Mouse (Mus musculus): Measurements from ENCODE around the gene Pax3. TPM values are rescaled to one million over a fixed set of nuclear protein-coding genes. Genes with fewer than 3 reads are reported as not detected.

Gene Pax3
- polyA plus RNA-seq, 1 experiment from 2014 or later = 38.1 TPM

DNA sequence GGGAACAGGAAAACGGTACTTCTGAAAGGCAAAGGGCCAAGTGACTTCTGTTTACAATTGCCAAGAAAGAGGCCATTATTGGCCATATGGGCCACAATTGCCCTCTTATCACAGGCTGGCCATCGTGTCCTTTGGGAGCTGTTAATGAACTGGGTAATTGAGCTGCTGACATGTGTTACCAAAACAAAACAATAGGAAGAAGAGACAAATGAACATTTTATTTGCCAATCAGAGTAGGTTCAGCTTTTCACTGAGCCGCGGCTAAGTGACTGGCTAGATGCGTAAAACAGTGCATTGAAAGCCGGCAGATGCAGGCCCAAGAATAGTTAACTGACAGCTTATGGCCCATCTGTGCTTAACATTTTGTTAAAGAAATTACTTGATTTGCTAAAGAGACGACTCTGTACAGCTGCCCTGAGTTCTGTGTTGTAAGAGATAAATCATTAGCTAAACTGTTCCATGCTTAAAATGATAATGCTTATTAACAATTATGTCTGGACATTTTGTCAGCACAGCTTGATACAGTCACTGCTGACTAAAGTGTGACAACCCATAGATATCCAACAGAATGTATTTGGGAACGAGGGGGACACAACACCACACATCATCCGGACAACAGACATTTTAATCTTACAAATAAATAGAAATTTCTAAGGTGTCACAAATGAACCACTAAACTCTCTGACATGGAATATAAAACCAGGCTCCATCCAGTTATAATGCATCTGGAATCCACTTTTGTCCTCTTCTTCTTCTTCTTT is 55.0 kb downstream of the Pax3 start:
- Histone ChIP-seq H3K27ac (ENCODE audit: low read depth, low read length) (peak overlapping the region; percentile 25), H3K4me1 (ENCODE audit: control insufficient read depth, insufficient read depth, low read length) (peaks cover 57% of the 10 kb centered on the region), H3K36me3 (ENCODE audit: control insufficient read depth, insufficient read depth, low read length) (no peaks in the 10 kb centered on the region), H3K4me3 (ENCODE audit: low read depth, low read length) (no peak overlapping the region), H3K27me3 (ENCODE audit: control insufficient read depth, insufficient read depth, low read length) (peaks cover 63% of the 10 kb centered on the region), H3K9ac (ENCODE audit: low read length) (no peak overlapping the region), H3K4me2 (0 out of 2 replicates have a peak overlapping the region, but pooled peaks have one; percentile 6), H3K9me3 (ENCODE audit: control insufficient read depth, low read length) (no peaks in the 10 kb centered on the region)
- 11% methylated on average over 9 of the region's 9 CpGs for WGBS
- DNase-seq (ENCODE audit: low spot score, missing footprints) (peak; percentile 95), ATAC-seq (ENCODE audit: low FRiP score) (no peak)

GRCm38 (mm10) chr1:78141314-78141713 is 55.6 kb downstream of the Pax3 start:
- peaks cover 51% of the 10 kb centered on the region for H3K4me1 ChIP-seq (ENCODE audit: control insufficient read depth, insufficient read depth, low read length)
- H3K4me3 ChIP-seq (ENCODE audit: low read depth, low read length) = no peak overlapping the region
- peak overlapping the region; percentile 25 for H3K27ac ChIP-seq (ENCODE audit: low read depth, low read length)
- 4% methylated on average over 7 of the region's 7 CpGs for WGBS
- no peak overlapping the region for H3K9ac ChIP-seq (ENCODE audit: low read length)
- H3K9me3 ChIP-seq (ENCODE audit: control insufficient read depth, low read length) = no peaks in the 10 kb centered on the region
- no peaks in the 10 kb centered on the region for H3K36me3 ChIP-seq (ENCODE audit: control insufficient read depth, insufficient read depth, low read length)
- H3K27me3 ChIP-seq (ENCODE audit: control insufficient read depth, insufficient read depth, low read length) = peaks cover 61% of the 10 kb centered on the region
- H3K4me2 ChIP-seq = no peak overlapping the region
- DNase-seq (ENCODE audit: low spot score, missing footprints) = peak; percentile 90
- ATAC-seq (ENCODE audit: low FRiP score) = no peak

- Histone ChIP-seq H3K27ac (ENCODE audit: low read depth, low read length) (peak overlapping the region; percentile 51), H3K36me3 (ENCODE audit: control insufficient read depth, insufficient read depth, low read length) (no peaks in the 10 kb centered on the region), H3K9me3 (ENCODE audit: control insufficient read depth, low read length) (no peaks in the 10 kb centered on the region), H3K4me3 (ENCODE audit: low read depth, low read length) (no peak overlapping the region), H3K27me3 (ENCODE audit: control insufficient read depth, insufficient read depth, low read length) (peaks cover 58% of the 10 kb centered on the region), H3K9ac (ENCODE audit: low read length) (no peak overlapping the region), H3K4me1 (ENCODE audit: control insufficient read depth, insufficient read depth, low read length) (peaks cover 51% of the 10 kb centered on the region), H3K4me2 (peak overlapping the region; percentile 16)
- ATAC-seq (ENCODE audit: low FRiP score) = peak; percentile 68
- WGBS = 1% methylated on average over 14 of the region's 14 CpGs
- DNase-seq (ENCODE audit: low spot score, missing footprints) = peak; percentile 95
These were observed 56.2 kb downstream of the Pax3 start for GRCm38 (mm10) chr1:78140505-78141303.

GRCm38 (mm10) chr1:78139287-78139686 is 57.6 kb downstream of the Pax3 start:
- Histone ChIP-seq H3K27me3 (ENCODE audit: control insufficient read depth, insufficient read depth, low read length) (peaks cover 52% of the 10 kb centered on the region), H3K4me1 (ENCODE audit: control insufficient read depth, insufficient read depth, low read length) (peaks cover 42% of the 10 kb centered on the region), H3K4me2 (peak overlapping the region; percentile 27; the same call in 1 of the 2 replicates), H3K9ac (ENCODE audit: low read length) (no peak overlapping the region), H3K4me3 (ENCODE audit: low read depth, low read length) (no peak overlapping the region), H3K9me3 (ENCODE audit: control insufficient read depth, low read length) (no peaks in the 10 kb centered on the region), H3K36me3 (ENCODE audit: control insufficient read depth, insufficient read depth, low read length) (no peaks in the 10 kb centered on the region), H3K27ac (ENCODE audit: low read depth, low read length) (peak overlapping the region; percentile 78)
- ATAC-seq (ENCODE audit: low FRiP score) = peak; percentile 74
- peak; percentile 93 for DNase-seq (ENCODE audit: low spot score, missing footprints)
- 1% methylated on average over 11 of the region's 11 CpGs for WGBS

GRCm38 (mm10) chr1:78129267-78129666 is 67.7 kb downstream of the Pax3 start:
- Histone ChIP-seq H3K4me3 (ENCODE audit: low read depth, low read length) (no peak overlapping the region), H3K4me1 (ENCODE audit: control insufficient read depth, insufficient read depth, low read length) (no peaks in the 10 kb centered on the region), H3K27me3 (ENCODE audit: control insufficient read depth, insufficient read depth, low read length) (peaks cover 2% of the 10 kb centered on the region; the same call in 1 of the 2 replicates), H3K36me3 (ENCODE audit: control insufficient read depth, insufficient read depth, low read length) (no peaks in the 10 kb centered on the region), H3K4me2 (no peak overlapping the region), H3K9ac (ENCODE audit: low read length) (no peak overlapping the region), H3K9me3 (ENCODE audit: control insufficient read depth, low read length) (no peaks in the 10 kb centered on the region), H3K27ac (ENCODE audit: low read depth, low read length) (no peak overlapping the region)
- WGBS = 64% methylated on average over 5 of the region's 5 CpGs
- DNase-seq (ENCODE audit: low spot score, missing footprints) = no peak
- no peak for ATAC-seq (ENCODE audit: low FRiP score)

DNA sequence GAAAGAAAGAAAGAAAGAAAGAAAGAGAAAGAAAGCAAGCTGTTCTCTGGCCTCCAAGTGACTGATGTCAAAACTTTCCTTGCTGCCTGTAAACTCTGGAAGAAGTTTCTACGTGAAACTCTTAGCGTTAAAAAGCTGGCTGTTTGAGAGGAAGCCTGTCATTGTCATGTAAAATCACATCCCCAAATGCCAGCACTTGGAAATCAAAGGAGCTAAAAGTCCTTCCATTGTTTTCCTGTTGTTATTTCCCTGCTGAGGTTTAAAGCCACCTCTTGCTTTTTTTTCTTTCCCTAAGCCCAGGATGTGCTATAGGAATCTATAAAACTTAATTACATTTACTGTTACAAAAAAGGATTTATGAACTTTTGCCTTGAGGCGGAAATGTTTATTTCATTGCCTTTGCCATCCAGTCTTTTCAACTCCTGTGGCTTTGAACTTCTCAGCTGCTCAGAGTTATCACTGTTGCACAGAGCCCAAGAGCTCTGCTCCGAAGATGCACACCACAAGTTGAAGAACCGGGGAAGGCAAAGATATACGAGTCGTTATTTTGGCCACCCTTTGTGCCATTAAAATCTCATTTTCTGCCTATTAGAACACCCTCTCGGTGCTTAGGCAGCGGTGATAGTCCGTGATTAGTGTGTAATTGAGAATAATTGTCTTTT is 76.9 kb downstream of the Pax3 start:
- no peak overlapping the region for H3K9ac ChIP-seq (ENCODE audit: low read length)
- peaks cover 17% of the 10 kb centered on the region for H3K4me1 ChIP-seq (ENCODE audit: control insufficient read depth, insufficient read depth, low read length)
- DNase-seq (ENCODE audit: low spot score, missing footprints) (no peak), ATAC-seq (ENCODE audit: low FRiP score) (no peak)
- no peaks in the 10 kb centered on the region for H3K36me3 ChIP-seq (ENCODE audit: control insufficient read depth, insufficient read depth, low read length)
- 7% methylated on average over 10 of the region's 10 CpGs for WGBS
- no peak overlapping the region for H3K4me2 ChIP-seq
- no peak overlapping the region for H3K4me3 ChIP-seq (ENCODE audit: low read depth, low read length)
- no peaks in the 10 kb centered on the region for H3K9me3 ChIP-seq (ENCODE audit: control insufficient read depth, low read length)
- H3K27ac ChIP-seq (ENCODE audit: low read depth, low read length) = no peak overlapping the region
- H3K27me3 ChIP-seq (ENCODE audit: control insufficient read depth, insufficient read depth, low read length) = peaks cover 2% of the 10 kb centered on the region; the same call in 1 of the 2 replicates

DNA sequence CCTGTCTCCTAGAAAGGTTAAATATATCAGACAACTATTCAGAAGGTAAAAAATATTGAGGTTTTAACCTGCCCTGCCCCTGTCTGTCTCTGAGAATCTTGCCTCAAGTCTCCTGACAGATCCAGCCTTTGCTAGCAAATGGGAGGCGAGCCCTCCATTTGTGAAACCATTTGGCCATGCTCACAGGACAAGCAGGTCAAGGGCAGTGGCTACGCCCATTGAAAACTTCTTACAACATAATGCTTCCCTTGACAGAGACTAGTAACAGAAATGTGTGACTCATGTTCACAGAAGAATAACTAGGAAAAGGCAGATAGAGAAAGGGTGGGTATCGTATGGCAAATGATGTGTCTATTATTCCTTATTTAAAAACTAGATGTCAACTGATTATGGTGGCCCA is 80.9 kb downstream of the Pax3 start:
- Histone ChIP-seq H3K9ac (ENCODE audit: low read length) (no peak overlapping the region), H3K4me1 (ENCODE audit: control insufficient read depth, insufficient read depth, low read length) (peaks cover 8% of the 10 kb centered on the region; the same call in 1 of the 2 replicates), H3K4me3 (ENCODE audit: low read depth, low read length) (no peak overlapping the region), H3K27ac (ENCODE audit: low read depth, low read length) (no peak overlapping the region), H3K36me3 (ENCODE audit: control insufficient read depth, insufficient read depth, low read length) (no peaks in the 10 kb centered on the region), H3K27me3 (ENCODE audit: control insufficient read depth, insufficient read depth, low read length) (no peaks in the 10 kb centered on the region), H3K9me3 (ENCODE audit: control insufficient read depth, low read length) (no peaks in the 10 kb centered on the region), H3K4me2 (no peak overlapping the region)
- ATAC-seq (ENCODE audit: low FRiP score) = no peak
- WGBS = 92% methylated on average over 3 of the region's 3 CpGs
- DNase-seq (ENCODE audit: low spot score, missing footprints) = no peak

DNA sequence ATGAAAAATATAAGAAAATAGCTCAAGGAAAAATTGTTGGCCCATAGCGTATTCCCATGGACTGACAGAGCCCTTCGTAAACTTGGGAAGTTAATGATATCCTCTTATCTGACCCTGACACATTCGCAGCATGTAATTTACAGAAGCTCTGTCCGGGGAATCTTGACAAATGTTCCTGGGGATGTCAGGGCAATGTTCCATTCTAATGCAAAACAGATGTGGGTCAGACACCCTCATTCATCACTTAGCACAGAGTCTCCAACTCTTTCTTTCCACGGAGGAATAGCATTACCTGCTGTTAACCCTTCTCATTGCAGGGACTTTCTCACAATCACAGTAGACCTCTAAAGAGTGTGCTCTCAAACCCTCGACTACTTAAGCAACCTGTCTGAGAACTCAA is 86.6 kb downstream of the Pax3 start:
- WGBS = 52% methylated on average over 6 of the region's 6 CpGs
- ATAC-seq (ENCODE audit: low FRiP score) = no peak

More for the DNA sequence above, 86.6 kb downstream of the Pax3 start:
- no peaks in the 10 kb centered on the region for H3K27me3 ChIP-seq (ENCODE audit: control insufficient read depth, insufficient read depth, low read length)
- no peaks in the 10 kb centered on the region for H3K4me1 ChIP-seq (ENCODE audit: control insufficient read depth, insufficient read depth, low read length)
- no peak overlapping the region for H3K27ac ChIP-seq (ENCODE audit: low read depth, low read length)
- DNase-seq (ENCODE audit: low spot score, missing footprints) = no peak
- no peak overlapping the region for H3K4me3 ChIP-seq (ENCODE audit: low read depth, low read length)
- H3K36me3 ChIP-seq (ENCODE audit: control insufficient read depth, insufficient read depth, low read length) = no peaks in the 10 kb centered on the region
- no peak overlapping the region for H3K4me2 ChIP-seq
- H3K9me3 ChIP-seq (ENCODE audit: control insufficient read depth, low read length) = no peaks in the 10 kb centered on the region
- H3K9ac ChIP-seq (ENCODE audit: low read length) = no peak overlapping the region
